Mouse (Mus musculus): ENCODE measurements around the gene Zfp385b. TPM values are rescaled to one million over a fixed set of nuclear protein-coding genes. Genes with fewer than 3 reads are reported as not detected.

The Zfp385b gene
- total RNA-seq, 4 experiments from 2014 or later: 46.0 to 52.8 (median 49.5) TPM

DNA sequence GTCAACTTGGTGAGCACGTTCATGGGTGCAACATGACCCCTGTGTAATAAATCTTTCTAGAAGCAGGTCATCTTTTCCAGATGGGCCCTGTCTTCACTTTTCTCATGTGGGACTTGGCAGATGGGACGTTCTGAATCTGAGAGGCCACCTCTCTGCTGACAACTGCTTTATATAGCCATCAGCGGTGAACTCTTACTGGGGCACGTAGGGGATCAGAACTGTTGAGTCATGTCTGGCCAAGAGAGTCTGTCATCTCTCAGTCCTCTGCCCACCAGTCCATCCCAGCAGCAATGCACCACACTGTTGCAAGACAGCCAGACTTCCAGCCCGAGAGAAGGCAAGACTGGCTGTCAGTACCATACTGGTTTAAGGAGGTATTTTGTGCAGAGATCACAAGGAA, 293.1 kb downstream of the Zfp385b start:
- DNase-seq (ENCODE audit: low spot score in 2 of 2): no peak

DNA sequence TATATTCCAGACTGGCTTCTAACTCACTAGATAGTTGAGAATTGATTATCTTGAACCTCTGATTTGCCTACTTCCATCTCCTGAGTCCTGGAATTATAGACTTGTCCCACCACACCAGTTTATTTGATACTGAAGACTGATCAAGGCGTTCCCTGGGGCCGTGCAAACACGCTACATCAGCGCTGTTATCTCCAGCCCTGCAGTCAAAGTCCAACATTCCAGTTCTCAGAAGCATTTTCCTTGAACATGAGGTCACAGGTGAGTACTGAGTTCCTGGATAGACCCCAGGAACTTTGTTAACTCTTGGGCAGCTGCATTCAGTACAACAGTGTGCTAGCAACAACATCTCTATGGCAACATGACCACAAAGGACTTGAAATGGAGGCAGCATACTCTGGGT, 297.2 kb downstream of the Zfp385b start:
- no peak for DNase-seq (ENCODE audit: low spot score in 2 of 2)

DNA sequence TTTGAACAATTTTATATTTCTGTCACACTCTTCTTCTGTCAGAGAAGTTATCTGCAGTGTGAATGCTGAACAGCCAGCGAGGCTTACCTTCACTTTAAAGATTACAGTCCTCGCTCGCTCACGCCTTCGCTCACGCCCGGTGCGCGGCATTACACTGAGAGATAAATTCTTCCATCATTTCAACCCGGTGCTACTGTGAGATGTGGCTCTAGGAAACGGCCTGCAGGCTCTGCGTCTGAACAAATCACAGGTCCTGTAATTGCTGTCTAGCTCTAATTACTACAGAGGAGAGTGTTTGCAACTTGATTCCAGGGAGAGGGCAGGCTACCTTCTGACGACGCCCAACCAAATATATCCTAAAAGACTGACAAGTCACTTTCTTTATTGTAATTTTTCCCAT, 300.1 kb downstream of the Zfp385b start:
- no peak for DNase-seq (ENCODE audit: low spot score in 2 of 2)

DNA sequence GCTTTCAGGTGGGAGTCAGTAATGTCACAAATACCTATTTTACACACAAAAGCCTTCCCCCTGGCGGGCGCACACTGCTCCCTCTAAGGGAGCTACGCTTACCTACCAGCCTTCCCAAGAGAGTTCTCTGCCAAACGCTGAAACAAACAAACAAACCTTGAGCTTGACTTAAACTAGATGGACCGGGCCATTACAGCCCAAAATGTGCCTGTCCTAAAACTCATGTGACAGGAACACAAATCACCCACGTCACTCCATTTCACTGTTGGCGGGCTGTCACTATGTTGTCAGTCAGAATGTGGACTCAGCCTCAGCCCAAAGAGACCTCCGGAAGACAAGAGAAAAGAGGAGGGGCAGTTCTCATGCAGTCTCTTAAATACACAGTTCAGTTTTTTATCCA, 300.7 kb downstream of the Zfp385b start:
- DNase-seq (ENCODE audit: low spot score in 2 of 2): no peak

DNA sequence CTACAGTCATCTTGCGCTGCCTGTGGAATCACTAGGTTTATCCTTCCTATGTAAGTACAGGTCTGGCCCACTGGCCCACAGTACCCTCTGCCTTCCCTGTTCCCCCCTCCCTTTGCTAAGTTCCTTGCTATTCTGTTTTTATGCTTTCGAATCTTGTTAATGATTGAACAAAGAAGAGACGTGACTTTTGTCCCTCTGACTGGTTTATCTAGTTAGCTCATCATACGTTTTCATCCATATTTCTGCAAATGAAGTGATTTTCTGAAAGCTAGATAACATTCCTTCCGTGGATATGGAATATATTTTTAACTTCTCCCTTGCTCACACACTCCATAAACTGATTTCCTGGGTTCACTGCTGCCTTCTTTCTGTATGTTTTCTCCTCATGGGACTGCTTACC, 302.8 kb downstream of the Zfp385b start:
- no peak for DNase-seq (ENCODE audit: low spot score in 2 of 2)

DNA sequence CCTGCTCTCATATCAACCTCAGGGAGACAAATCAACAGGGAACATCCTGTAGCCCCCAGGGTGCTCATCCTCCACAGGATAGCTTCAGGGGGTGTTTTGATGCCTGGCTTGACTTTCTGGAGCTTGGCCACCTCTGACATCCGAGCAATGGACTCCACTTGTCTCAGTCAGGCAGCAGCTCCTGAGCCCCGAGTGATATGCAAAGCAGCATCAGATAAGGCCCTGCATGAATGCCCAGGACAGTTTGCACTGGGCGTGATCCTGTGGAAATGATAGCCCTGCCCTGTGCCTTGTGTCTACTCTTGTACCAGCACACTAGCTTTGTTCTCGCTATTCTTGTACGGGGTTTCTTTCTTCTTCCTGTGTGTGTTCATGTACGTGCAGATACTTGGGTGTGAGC, 303.8 kb downstream of the Zfp385b start:
- DNase-seq (ENCODE audit: low spot score in 2 of 2): no peak

DNA sequence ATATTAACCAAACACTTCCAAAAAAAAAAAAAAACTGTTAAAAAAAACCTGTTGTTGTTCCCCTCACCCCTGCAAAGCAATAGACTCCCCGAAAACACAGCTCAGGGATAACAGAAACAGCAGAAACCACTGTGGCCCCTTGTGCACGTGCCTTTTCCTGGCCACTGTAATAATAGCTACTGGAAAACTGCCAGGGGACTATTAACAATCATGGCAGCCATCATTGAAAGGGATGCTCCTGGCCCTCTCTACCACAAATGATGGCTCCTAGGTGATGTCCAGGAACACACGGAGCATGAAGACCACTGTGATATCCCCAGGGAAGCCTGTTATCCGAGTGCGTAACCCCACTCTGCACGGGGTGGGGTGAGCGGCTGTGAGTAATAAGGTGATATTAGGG, 304.4 kb downstream of the Zfp385b start:
- no peak for DNase-seq (ENCODE audit: low spot score in 2 of 2)

DNA sequence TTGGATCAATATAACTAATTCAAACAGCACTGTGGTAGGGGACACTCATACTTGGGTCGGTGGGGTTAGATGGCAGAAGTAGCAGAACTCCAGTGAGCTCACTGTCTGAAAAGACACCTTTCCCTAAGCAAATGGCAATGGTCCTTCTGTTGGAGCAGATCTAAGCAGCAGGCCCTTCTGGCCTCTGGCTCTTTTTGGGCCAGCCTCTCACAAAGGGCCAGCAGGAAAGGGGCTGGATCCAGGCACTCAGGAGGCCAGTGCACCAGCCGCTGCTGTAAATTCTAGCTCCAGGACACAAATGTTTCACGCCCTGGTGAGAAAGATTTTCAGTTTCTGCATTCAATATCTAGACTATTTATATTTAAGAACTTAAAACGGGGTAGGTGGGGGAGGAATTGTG, 305.0 kb downstream of the Zfp385b start:
- DNase-seq (ENCODE audit: low spot score in 2 of 2): no peak

DNA sequence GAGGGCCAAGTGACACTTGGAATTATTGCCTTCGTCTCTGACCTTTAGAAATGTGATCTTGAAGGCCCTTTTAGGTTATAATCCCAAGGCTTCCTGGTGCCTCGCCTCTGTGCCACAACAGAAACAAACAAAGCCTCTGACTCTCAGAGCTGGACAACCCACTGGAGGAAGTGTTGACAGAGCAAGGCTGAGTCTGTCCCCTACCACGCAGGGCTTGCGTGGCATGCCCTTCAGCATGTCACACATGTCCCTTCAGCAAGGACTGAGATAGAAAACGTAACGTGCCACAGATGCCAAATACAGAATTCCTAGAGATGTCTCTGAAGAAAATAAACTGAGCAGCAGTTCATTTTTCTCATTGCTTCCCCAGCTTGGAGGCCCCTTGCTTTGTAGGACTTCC, 310.7 kb downstream of the Zfp385b start:
- no peak for DNase-seq (ENCODE audit: low spot score in 2 of 2)

DNA sequence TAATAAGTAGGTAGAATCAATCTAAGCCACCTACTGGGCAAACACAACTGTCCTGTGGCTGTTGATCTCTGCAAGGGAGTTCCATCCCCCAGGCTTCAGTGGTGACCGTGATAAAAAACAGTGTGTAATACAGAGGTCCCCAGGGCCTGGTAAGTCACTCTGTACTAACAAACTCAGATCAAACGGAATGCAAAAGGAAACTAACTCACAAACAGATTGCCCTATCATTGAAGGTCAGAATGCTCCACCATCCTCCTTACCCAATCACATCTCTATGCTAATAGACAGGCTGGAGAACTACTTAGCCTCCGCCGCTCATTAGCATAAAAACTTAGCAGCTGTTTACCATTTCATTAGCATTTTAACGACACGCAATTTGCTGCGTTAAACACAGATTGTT, 313.1 kb downstream of the Zfp385b start:
- DNase-seq (ENCODE audit: low spot score in 2 of 2): no peak

DNA sequence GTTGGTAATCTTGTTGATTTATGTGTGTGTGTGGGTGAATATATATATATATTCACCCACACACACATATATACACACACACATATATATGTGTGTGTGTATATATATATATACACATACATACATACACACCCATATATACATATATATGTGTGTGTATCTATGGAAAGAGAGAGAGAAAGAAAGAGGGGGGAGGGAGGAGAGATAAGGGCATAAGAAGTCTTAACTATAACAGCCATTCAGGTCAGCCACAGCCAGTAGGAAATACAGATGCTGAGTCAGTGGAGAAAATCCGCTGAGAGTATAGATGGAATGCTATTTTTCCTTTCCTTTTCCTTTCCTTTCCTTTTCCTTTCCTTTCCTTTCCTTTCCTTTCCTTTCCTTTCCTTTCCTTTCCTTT, 313.8 kb downstream of the Zfp385b start:
- DNase-seq (ENCODE audit: low spot score in 2 of 2): no peak

DNA sequence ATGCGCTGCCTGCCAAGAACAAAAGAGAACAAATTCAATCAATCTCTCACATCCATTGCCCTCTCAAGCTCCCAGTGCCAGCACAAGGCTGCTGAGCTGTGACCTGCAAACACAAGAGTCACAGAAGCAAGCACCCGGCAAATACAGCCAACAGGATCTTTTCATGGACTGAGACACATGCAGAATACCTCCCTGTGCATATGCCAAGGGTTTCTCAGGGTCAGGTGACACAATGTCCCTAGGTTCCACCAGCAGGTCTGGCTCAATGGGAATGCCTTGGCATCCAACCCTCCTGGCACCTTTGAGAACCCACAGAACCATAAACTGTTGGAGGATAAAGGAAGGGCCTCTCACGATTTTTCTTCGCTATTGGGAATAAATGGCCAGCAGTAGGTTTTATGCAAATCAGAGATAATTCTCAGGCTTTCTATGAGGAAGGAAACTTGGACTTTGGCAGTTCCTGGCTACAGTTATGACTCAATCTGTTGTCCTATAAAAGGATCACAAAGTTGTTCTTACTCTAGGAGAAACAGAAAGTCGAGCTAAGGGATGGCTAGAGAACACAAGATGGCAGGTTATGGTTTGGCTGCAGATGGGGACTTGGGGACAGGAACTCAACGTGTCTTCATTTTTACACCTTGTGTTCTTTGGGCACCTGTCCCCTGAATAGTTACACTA, 315.6 kb downstream of the Zfp385b start:
- no peak for DNase-seq (ENCODE audit: low spot score in 2 of 2)

DNA sequence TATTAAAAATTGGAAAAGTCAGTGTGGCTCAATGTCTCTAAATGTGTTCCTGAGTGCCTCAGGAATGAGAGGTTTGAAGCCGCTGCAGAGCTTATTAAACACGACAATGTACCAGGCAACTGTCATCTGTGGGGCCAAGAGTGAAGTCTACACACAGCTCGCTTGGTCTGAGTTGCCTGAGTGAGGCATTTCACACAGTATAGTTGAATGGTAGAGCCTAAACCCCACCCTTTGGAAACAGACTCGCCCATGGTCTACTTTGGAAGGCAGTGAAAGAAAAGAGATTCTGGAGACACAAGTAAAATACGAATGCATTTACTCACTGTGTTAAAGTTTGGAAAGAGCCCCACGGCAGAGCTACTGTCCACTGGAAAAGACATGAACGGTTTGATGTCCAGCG, 316.2 kb downstream of the Zfp385b start:
- no peak for DNase-seq (ENCODE audit: low spot score in 2 of 2)

DNA sequence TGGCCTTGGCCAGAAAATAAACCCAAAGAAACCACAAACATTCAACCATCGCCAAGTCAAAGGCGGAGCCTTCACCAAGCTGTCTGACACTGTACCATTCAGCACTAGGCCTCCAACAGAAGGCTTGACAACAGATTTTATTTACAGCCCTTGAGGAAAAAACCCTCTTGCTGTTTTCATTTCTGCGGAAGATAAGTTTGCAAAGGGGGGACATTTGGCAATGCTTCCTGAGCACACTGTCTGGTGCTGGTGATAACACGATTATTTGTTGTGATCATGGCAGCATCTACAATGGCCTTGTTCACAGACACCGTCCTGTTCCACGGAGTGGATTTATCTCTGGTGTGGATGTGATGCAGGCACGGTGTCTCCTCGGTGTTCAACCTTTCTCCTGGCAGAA, 317.0 kb downstream of the Zfp385b start:
- DNase-seq (ENCODE audit: low spot score in 2 of 2): no peak

DNA sequence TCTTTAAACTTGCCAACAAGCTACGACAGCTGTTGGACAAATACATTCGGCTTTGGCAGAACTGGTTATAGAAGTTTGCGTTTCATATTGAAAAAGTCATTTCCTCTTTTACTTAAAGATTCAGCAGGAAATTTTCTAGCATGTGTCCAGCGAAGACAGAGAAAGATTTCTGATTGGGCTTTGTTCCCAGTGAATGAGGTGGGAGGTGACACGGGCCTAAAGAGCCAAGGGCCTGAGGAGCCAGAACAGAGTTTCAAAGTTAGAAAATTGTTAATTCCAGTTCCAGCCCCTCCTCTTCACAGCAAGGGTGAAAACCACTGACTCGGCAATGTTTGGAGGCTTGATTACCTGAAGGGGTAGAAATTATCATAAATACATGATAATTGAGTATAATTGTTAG, 319.0 kb downstream of the Zfp385b start:
- DNase-seq (ENCODE audit: low spot score in 2 of 2): no peak

DNA sequence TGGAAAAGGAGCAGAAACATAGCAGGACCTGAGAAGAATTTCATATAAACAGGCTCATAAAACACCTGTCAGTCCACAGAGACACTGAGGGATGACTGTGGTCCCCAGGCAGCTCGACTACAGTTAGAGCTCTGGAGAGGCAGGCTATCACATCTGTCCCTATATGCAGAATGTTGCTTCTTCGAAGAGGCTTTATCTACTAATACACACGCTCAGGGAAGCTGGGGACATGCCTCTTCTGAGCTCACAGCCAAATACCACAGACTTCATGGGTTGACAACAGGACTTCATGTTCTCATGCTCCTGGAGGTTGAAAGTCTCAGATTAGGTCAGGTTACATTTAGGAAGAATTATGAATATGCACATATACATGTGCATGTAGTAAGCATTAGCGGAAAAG, 321.1 kb downstream of the Zfp385b start:
- no peak for DNase-seq (ENCODE audit: low spot score in 2 of 2)

DNA sequence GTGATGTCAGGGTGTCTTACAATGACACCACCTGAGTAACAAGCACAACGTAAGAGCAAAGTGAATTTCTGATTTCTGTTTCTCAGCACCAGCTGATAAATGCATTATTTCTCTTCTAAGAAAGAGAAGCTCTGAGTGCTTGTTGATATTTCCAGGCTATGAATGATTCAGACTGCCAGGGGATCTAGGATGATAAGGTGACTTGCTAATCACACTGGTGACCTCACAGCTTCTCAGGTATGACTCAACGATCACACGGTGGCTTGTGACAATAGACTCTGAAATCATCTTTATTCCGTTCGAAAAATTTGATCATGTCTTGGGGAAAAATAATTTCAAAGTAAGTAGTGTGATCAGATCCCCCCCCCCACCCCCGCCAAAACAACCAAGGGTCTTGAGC, 321.5 kb downstream of the Zfp385b start:
- no peak for DNase-seq (ENCODE audit: low spot score in 2 of 2)

DNA sequence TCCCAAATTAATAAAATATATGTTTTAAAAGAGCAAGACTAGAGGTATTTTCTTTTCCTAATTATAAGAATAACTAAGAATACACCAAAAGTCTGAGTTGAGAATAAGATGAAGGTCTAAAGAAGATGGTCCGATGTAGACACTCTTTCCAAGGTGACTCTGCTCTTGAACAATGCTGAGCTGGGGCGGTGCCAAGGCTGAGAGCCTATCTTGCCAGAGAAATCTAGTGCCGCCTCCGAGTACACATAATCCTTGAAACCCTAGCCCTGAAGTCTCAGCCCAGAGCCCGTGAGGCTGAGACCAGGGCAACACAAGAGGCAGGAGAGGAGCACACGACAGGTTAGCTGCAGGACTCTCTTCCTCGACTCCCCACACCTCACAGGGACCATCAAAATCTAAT, 323.4 kb downstream of the Zfp385b start:
- no peak for DNase-seq (ENCODE audit: low spot score in 2 of 2)

DNA sequence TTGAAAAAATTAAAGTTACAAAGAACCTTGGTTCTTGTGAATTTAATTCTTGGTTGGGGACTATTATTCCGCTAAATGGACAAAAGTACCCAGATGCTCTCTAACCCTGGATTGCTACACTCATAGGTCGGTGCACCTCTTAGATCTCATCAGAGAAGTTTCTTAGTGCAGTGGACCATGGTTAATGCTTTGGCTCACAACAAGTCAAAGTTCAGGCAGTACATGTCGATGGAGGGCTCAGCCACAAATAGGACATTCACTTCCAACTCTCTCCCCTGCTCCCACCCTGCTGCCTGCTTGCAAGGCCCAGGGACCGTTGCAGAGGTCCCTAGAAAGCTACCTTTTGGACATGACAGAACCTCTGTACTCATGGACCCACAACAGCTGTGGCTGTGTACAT, 324.1 kb downstream of the Zfp385b start:
- DNase-seq (ENCODE audit: low spot score in 2 of 2): no peak

DNA sequence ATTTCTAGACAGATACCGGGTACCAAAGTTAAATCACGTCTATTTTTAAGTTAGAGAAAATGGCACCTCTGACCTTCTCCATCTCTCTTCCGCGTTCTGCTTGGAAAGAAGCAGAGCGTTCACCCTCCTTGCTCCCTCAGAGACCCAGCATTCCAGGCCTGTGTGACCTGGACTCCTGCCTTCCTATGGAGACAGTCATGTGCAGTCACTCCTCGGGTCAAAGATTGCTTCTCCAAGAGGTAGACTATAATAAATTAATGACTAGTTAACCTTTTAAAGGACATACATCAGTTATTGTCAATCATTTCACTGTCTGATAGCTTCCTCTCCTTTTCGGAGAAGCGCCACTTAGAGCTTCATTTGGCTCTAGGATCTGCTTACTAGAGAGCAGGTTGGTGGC, 325.7 kb downstream of the Zfp385b start:
- no peak for DNase-seq (ENCODE audit: low spot score in 2 of 2)

DNA sequence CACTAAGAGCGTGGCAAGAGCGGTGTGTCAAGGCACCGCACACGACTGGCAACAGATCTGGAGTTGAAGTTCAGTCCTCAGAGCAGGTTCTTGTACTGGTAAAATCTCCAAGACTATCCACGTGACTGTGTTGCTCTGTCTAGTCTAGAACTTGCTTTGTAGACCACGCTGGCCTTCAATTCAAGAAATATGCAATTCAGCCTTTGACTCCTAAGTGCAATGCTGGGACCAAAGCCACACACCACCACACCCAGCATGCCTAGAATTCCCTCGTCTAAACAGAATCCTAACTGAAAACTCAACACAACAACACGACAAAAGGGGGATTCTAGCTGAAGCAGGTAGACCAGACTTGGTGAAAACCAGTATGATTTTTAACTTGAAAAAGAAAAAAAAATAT, 332.3 kb downstream of the Zfp385b start:
- DNase-seq (ENCODE audit: low spot score in 2 of 2): no peak

DNA sequence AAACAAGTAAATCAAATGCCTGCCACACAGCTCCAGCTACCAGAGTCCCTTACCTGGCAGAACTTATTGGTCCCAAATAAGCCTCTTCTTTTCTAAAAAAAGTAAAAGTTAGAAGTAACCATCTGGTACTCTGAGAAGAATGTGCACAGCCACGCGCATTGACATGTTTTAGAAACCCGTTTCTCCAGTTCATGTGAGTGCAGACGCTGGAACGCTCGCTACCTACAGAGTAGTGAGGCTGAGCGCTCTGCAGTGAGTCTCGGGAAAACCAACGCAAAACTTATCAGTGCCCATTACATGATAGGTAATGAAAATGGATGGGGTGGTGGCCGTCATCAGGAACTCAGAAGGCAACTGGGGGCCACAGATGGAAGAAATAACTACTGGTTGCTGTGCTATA, 338.2 kb downstream of the Zfp385b start:
- DNase-seq (ENCODE audit: low spot score in 2 of 2): no peak

DNA sequence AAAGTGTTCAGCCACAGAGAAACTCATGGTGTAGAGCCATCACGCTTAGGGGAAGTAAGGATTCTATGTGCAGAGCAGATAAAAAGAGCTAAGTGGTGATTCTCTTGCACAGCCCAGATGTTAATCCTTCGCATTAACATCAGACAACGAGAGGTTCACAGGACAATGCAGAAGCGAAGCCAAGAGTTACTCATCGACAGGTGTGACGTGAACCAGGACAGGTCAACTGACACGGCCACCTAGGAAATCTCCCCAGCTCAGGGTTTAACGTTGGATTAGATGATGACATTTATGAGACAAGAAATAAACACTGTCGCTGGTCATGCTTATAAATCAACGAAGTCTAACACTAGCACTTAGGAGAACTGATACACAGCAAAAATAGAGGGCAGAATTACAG, 341.9 kb downstream of the Zfp385b start:
- DNase-seq (ENCODE audit: low spot score in 2 of 2): no peak

DNA sequence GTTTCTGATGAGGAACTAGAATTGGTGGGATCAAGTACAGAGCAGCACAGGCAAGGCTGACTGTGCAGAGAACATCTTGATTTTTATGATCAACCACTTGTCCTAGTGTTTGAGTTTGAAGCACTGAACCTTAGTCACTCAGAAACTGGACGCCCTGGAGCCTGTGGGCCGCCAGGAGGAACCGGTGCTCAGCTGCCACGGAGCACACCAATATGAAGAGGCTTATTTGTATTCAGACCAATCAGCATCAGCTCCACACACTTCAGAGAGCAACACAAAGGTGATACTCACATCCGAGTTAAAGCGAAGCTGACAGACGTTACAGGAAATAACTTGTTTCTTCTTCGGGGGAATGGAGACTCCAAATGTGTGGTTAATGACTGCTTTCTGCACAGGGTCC, 343.0 kb downstream of the Zfp385b start:
- DNase-seq (ENCODE audit: low spot score in 2 of 2): no peak

Data from layer of hippocampus, adult 8-10 months (tissue).